Mouse (Mus musculus): ENCODE data around the gene Ucp3.

Ucp3 gene

GRCm38 (mm10) chr7:100472777-100473176 lies at the start of gene Ucp3:
Ucp3 (plus strand) TSS chr7:100472990.
- no peak for DNase-seq (ENCODE audit: low spot score)

- DNase-seq (ENCODE audit: low spot score), result no peak
These were observed 47.0 kb upstream of the Ucp3 start for GRCm38 (mm10) chr7:100425795-100426194.

GRCm38 (mm10) chr7:100429102-100429501 lies 43.7 kb upstream of the Ucp3 start:
- DNase-seq (ENCODE audit: low spot score), result peak; percentile 19

- no peak for DNase-seq (ENCODE audit: low spot score)
These were observed 42.9 kb upstream of the Ucp3 start for GRCm38 (mm10) chr7:100429911-100430310.

- no peak for DNase-seq (ENCODE audit: low spot score)
These were observed 41.7 kb upstream of the Ucp3 start for GRCm38 (mm10) chr7:100431103-100431502.

- DNase-seq (ENCODE audit: low spot score), result no peak
These were observed 39.5 kb upstream of the Ucp3 start for GRCm38 (mm10) chr7:100433295-100433694.

- no peak for DNase-seq (ENCODE audit: low spot score)
These were observed 29.1 kb upstream of the Ucp3 start for GRCm38 (mm10) chr7:100443728-100444127.

- DNase-seq (ENCODE audit: low spot score), result no peak
These were observed 26.5 kb upstream of the Ucp3 start for GRCm38 (mm10) chr7:100446271-100446670.

GRCm38 (mm10) chr7:100448530-100448929 lies 24.3 kb upstream of the Ucp3 start:
- DNase-seq (ENCODE audit: low spot score), result no peak

- no peak for DNase-seq (ENCODE audit: low spot score)
These were observed 23.8 kb upstream of the Ucp3 start for GRCm38 (mm10) chr7:100448985-100449384.

GRCm38 (mm10) chr7:100458153-100458552 lies 14.6 kb upstream of the Ucp3 start:
- DNase-seq (ENCODE audit: low spot score), result no peak

- DNase-seq (ENCODE audit: low spot score), result no peak
These were observed 12.9 kb upstream of the Ucp3 start for GRCm38 (mm10) chr7:100459862-100460261.

GRCm38 (mm10) chr7:100461621-100462151 lies 11.1 kb upstream of the Ucp3 start:
- DNase-seq (ENCODE audit: low spot score), result peak; percentile 70

- no peak for DNase-seq (ENCODE audit: low spot score)
These were observed 9.6 kb upstream of the Ucp3 start for GRCm38 (mm10) chr7:100463194-100463593.

- no peak for DNase-seq (ENCODE audit: low spot score)
These were observed 9.0 kb upstream of the Ucp3 start for GRCm38 (mm10) chr7:100463757-100464156.

- DNase-seq (ENCODE audit: low spot score), result no peak
These were observed 8.5 kb upstream of the Ucp3 start for GRCm38 (mm10) chr7:100464248-100464647.

GRCm38 (mm10) chr7:100465248-100465647 lies 7.5 kb upstream of the Ucp3 start:
- no peak for DNase-seq (ENCODE audit: low spot score)

- no peak for DNase-seq (ENCODE audit: low spot score)
These were observed 7.0 kb upstream of the Ucp3 start for GRCm38 (mm10) chr7:100465656-100466309.

GRCm38 (mm10) chr7:100466781-100467510 lies 5.8 kb upstream of the Ucp3 start:
- no peak for DNase-seq (ENCODE audit: low spot score)

- DNase-seq (ENCODE audit: low spot score), result no peak
These were observed 4.0 kb upstream of the Ucp3 start for GRCm38 (mm10) chr7:100468761-100469160.

GRCm38 (mm10) chr7:100469502-100469901 lies 3.3 kb upstream of the Ucp3 start:
- DNase-seq (ENCODE audit: low spot score), result no peak

- DNase-seq (ENCODE audit: low spot score), result no peak
These were observed 1.9 kb upstream of the Ucp3 start for GRCm38 (mm10) chr7:100470796-100471406.

GRCm38 (mm10) chr7:100471407-100471797 lies 1.4 kb upstream of the Ucp3 start:
- no peak for DNase-seq (ENCODE audit: low spot score)
